Mouse (Mus musculus): Measurements from ENCODE around the gene Izumo1r. TPM values are rescaled to one million over a fixed set of nuclear protein-coding genes. Genes with fewer than 3 reads are reported as not detected.

Gene Izumo1r
- polyA plus RNA-seq, 1 experiment from 2014 or later, result not detected

DNA sequence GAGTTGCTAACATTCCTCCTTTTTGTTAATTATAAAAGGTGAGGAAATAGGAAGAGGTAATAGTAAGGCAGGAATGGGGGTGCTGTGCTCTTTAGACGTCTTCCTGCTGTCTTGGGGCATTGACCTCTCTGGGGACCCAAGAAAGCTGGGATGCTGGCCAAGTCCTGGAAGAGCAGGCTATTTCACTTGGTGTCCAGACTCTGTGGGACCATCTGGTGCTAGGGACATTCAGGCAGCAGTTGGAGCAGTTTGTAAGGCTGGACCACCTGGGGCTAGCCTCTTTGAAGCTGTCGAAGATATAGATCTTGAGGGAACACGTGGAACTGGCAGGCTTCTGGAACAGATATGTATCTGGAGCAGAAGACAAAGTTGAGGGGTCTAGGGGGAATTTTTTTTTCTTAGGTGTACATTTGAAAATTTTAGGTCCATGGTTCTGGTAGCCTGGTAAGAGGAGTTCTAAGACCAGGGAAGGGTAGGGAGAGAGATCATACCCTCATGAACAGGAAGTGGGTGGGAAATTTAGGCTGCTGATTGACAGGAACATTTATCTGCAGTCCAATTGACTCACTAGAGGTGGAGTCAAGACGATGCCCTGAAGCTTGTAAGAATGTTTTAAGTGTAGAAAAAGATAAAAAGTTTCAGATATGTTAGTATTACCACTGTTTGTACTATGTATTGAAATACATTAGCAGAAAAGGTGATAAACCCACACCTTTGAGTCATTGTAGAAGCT, 46.7 kb downstream of the Izumo1r start:
- Histone ChIP-seq H3K4me3 (no peak overlapping the region), H3K9me3 (no peaks in the 10 kb centered on the region), H3K27me3 (ENCODE audit: insufficient read depth, poor library complexity, severe bottlenecking) (peaks cover 46% of the 10 kb centered on the region), H3K36me3 (no peaks in the 10 kb centered on the region), H3K4me1 (replicated peaks) (peaks cover 12% of the 10 kb centered on the region), H3K27ac (no peak overlapping the region)
- no peak for DNase-seq (ENCODE audit: low spot score)
- WGBS, result 59% methylated on average over 4 of the region's 4 CpGs

DNA sequence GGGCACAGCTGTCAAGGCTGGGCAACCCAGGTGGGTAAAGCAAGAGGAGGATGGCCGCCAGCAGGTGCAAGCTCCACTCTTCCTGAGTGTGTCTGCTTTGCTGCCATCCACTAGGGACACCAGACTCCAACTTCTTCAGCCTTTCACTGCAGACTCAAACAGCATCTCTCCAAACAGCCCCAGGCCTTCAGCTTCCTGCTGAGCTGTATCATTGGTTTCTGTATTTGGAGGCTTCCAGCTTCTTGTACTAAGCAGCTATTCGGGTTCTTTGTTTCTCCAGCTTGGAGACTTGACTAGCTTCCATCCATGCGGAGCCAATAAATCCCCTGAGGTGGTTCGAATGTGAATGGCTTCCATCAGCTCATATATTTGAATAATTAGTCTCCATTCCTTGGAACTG, 49.2 kb downstream of the Izumo1r start:
- WGBS, result 70% methylated on average over 4 of the region's 4 CpGs
- DNase-seq (ENCODE audit: low spot score), result no peak
- no peak overlapping the region for H3K27ac ChIP-seq
- H3K4me1 ChIP-seq (replicated peaks), result peaks cover 1% of the 10 kb centered on the region
- H3K4me3 ChIP-seq, result no peak overlapping the region
- peaks cover 21% of the 10 kb centered on the region for H3K27me3 ChIP-seq (ENCODE audit: insufficient read depth, poor library complexity, severe bottlenecking)
- no peaks in the 10 kb centered on the region for H3K36me3 ChIP-seq
- no peaks in the 10 kb centered on the region for H3K9me3 ChIP-seq

DNA sequence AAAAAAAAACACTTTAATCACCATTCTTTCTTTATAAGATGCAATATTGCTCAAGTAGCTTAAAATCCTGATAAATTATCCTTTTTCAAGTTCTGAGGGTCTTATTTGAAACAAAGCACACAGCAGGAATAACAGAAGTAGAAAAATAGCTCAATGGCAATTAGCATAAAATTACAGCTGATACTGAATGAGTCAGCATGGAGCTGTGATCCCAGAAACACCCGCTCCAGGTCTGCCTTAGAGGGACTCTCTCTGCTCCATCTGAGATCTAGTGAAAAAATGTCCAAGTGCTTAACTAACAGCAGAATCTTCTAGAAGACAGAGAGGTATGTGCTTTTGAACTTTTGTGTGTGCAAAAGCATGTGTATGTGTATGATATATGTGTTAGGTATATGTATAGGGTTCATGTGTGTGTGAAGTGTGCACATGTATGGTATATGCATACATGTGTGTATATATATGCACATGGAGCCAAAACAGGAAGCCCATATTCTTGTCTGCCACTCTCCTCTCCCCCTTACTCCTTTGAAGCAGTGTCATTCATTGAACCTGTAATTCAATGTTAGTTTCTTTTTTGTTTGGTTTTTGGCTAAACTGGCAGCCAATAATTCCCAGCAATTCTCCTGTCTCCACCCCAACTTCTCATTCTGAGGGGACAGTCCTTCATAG, 55.3 kb downstream of the Izumo1r start:
- DNase-seq (ENCODE audit: low spot score), result no peak
- H3K36me3 ChIP-seq, result no peaks in the 10 kb centered on the region
- H3K27ac ChIP-seq, result no peak overlapping the region
- 75% methylated on average over 1 of the region's 1 CpGs for WGBS
- H3K4me3 ChIP-seq, result no peak overlapping the region
- no peaks in the 10 kb centered on the region for H3K4me1 ChIP-seq (replicated peaks)
- H3K27me3 ChIP-seq (ENCODE audit: insufficient read depth, poor library complexity, severe bottlenecking), result no peaks in the 10 kb centered on the region
- no peaks in the 10 kb centered on the region for H3K9me3 ChIP-seq

DNA sequence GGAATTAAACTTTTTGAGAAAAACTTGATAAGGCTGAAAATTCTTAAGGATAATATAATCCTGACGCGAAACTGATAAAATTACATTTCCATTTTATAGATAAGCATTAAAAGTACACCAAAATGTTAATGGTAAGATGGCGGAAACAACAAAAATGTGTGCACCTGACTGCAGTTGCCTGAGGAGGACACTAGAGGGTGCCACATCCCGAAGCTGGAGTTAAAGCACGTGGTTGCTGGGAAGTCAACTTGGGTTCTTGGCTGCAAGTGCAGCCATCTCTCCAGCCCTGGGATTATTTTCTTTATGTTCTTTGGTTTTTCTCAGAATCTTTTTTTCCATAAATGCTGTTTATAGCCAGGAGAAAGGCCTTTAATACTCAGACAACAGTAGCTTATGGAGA, 57.3 kb downstream of the Izumo1r start:
- Histone ChIP-seq H3K27ac (no peak overlapping the region), H3K4me3 (no peak overlapping the region), H3K9me3 (no peaks in the 10 kb centered on the region), H3K27me3 (ENCODE audit: insufficient read depth, poor library complexity, severe bottlenecking) (no peaks in the 10 kb centered on the region), H3K4me1 (replicated peaks) (no peaks in the 10 kb centered on the region), H3K36me3 (no peaks in the 10 kb centered on the region)
- 43% methylated on average over 5 of the region's 5 CpGs for WGBS
- DNase-seq (ENCODE audit: low spot score), result peak; percentile 43

DNA sequence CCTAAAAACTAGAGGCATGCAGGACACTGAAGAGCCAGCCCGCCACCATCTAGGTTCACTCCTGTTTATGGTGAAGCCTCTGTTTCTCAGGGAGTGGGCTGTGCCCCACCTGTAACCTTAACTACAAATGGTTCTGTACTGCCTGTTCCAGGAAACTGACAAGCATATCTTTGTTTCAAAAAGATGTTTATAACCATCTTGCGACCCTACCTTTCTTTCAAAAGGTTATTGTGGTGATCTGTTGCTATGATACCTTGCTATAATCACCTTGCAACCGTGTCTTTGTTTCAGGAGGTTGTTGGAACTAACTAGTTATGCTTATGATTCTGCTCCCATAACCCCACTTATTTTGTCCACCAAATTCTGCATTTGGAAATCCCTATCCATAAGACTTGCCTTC, 59.8 kb downstream of the Izumo1r start:
- Histone ChIP-seq H3K4me1 (replicated peaks) (no peaks in the 10 kb centered on the region), H3K9me3 (no peaks in the 10 kb centered on the region), H3K36me3 (no peaks in the 10 kb centered on the region), H3K27me3 (ENCODE audit: insufficient read depth, poor library complexity, severe bottlenecking) (no peaks in the 10 kb centered on the region), H3K27ac (no peak overlapping the region), H3K4me3 (no peak overlapping the region)
- 92% methylated on average over 3 of the region's 3 CpGs for WGBS
- DNase-seq (ENCODE audit: low spot score), result no peak

DNA sequence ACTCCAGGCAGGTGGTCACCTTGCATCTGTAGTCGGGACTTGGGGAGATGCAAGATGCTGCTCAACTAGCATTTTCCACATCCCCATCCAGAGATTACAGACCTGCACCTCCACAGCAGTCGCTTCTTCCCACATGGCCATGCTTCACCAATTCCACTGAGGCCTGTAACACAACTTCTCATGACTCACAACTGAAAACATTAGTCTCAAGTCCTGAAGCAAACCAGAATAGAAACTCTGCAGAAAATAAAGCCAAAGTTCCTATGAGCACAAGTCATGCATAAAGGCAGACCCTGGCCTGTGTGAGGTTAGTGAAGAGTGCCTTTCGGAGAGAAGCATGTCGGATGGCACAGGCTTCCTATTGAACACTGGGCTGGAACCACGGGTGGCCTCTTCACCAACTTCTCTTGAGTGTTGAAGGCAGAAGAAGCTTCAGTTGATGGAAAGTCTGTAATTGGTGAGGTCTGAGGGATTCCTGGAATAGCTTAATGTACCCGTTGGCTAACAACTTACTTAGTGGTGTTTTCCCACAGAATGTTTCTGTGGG, 60.4 kb downstream of the Izumo1r start:
- no peaks in the 10 kb centered on the region for H3K4me1 ChIP-seq (replicated peaks)
- H3K36me3 ChIP-seq, result no peaks in the 10 kb centered on the region
- H3K4me3 ChIP-seq, result no peak overlapping the region
- H3K9me3 ChIP-seq, result no peaks in the 10 kb centered on the region
- 91% methylated on average over 6 of the region's 6 CpGs for WGBS
- no peak overlapping the region for H3K27ac ChIP-seq
- no peak for DNase-seq (ENCODE audit: low spot score)
- H3K27me3 ChIP-seq (ENCODE audit: insufficient read depth, poor library complexity, severe bottlenecking), result no peaks in the 10 kb centered on the region

DNA sequence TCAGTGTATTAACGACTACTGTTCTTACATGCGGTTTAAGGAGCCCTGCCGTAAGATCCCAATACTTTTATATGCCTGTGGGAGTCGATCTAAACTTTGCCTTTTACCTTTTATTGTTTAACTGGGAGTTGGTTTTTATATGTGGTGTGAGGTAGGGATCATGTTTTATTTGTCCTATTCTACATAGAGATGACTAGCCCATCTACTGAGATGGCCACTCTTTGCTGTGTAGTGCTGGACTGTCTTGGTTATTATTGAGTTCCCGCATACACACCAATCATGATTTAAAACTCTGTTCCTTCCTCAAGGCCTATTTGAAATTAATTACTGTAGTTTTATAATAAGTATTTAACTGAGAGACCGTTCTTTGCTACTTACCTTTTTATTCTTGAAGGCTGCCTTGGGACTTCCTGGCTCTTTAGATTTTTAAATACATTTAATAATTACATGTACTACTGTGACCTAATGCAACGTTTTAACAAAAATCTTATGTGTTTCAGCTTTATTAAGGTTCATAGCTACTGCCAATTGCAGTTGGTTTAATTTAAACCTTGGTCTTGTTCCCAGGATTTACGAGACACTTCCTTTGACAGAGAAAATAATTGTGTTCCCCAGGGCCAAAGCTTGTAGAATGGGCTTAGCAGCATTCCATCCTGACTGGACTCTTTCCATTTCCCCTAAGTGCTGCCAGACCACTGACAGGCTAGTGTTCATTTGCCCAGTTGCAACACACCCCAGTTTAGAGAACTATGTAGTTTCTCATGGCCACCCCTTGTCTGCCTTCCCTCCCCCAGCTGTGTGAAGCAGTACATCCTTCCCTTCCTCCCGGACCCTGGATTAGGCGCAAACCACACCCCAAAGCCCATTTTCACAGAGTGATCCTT, 61.6 kb downstream of the Izumo1r start:
- H3K4me3 ChIP-seq, result no peak overlapping the region
- WGBS, result 89% methylated on average over 10 of the region's 10 CpGs
- no peak overlapping the region for H3K27ac ChIP-seq
- no peaks in the 10 kb centered on the region for H3K4me1 ChIP-seq (replicated peaks)
- no peak for DNase-seq (ENCODE audit: low spot score)
- H3K27me3 ChIP-seq (ENCODE audit: insufficient read depth, poor library complexity, severe bottlenecking), result no peaks in the 10 kb centered on the region
- no peaks in the 10 kb centered on the region for H3K9me3 ChIP-seq
- peaks cover 6% of the 10 kb centered on the region for H3K36me3 ChIP-seq

DNA sequence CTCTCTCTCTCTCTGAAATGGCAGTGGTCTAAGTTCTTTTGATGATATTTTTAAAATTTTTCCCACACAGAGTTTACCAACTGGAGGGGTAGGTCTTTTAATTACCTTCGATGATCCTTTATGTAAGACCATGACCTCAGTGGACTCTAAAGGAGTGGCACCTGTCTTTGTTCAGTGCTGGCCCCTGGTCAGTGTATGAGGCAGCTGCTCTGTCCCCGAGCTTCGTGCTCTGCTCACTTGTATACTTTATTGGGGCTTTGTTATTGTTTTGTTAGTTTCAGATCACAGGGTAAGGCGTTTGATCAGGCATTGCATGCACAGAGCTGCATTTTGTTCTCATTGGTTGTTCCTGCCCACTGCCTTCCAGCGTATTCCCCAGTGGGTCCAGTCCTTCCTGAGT, 63.8 kb downstream of the Izumo1r start:
- Histone ChIP-seq H3K4me3 (no peak overlapping the region), H3K27me3 (ENCODE audit: insufficient read depth, poor library complexity, severe bottlenecking) (no peaks in the 10 kb centered on the region), H3K36me3 (peaks cover 25% of the 10 kb centered on the region), H3K27ac (no peak overlapping the region), H3K4me1 (replicated peaks) (no peaks in the 10 kb centered on the region), H3K9me3 (no peaks in the 10 kb centered on the region)
- DNase-seq (ENCODE audit: low spot score), result no peak
- 79% methylated on average over 5 of the region's 5 CpGs for WGBS

DNA sequence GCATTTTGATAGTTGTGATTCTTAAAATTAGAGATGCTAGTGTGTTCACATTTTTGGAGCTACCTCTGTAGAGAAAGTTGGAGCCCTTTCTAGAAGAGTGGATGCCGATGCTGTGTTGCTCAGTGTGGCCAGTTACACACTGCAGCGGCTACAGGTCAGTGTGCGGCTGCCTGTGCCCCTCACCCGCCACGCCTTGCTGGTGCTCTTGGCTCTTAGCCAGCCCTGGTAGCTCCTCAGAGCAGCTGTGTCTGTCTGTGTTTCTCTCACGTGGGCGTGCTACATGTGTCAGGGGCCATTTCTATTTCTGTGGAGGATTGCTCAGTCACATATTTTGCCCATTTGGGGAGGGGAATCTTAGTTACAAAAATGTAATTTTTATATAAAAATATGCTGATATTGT, 64.2 kb downstream of the Izumo1r start:
- no peak overlapping the region for H3K4me3 ChIP-seq
- no peak for DNase-seq (ENCODE audit: low spot score)
- H3K36me3 ChIP-seq, result peaks cover 29% of the 10 kb centered on the region
- H3K27me3 ChIP-seq (ENCODE audit: insufficient read depth, poor library complexity, severe bottlenecking), result no peaks in the 10 kb centered on the region
- no peaks in the 10 kb centered on the region for H3K9me3 ChIP-seq
- H3K4me1 ChIP-seq (replicated peaks), result no peaks in the 10 kb centered on the region
- WGBS, result 74% methylated on average over 7 of the region's 7 CpGs
- no peak overlapping the region for H3K27ac ChIP-seq

Other genes with a start within 250 kb of the Izumo1r start
- 0.27 and 0.32 TPM in 2 replicates for gene Piwil4, start 163.2 kb downstream of the Izumo1r start, polyA plus RNA-seq (2016; fragmentation: Nextera tagmentation; extraction: Ambion mirVana)
- gene Fut4, start 151.6 kb downstream of the Izumo1r start, polyA plus RNA-seq (2016; fragmentation: Nextera tagmentation; extraction: Ambion mirVana), result 2.7 and 2.8 TPM in 2 replicates
- gene 1700012B09Rik, start 132.9 kb downstream of the Izumo1r start, polyA plus RNA-seq (2016; fragmentation: Nextera tagmentation; extraction: Ambion mirVana), result 1.2 and 6.1 TPM in 2 replicates
- 25.9 and 43.8 TPM in 2 replicates for gene Mre11a, start 119.3 kb downstream of the Izumo1r start, polyA plus RNA-seq (2016; fragmentation: Nextera tagmentation; extraction: Ambion mirVana)
- 38.6 and 51.8 TPM in 2 replicates for gene Ankrd49, start 119.1 kb downstream of the Izumo1r start, polyA plus RNA-seq (2016; fragmentation: Nextera tagmentation; extraction: Ambion mirVana)
- 0.65 and 0.71 TPM in 2 replicates for gene Gpr83, start 43.7 kb downstream of the Izumo1r start, polyA plus RNA-seq (2016; fragmentation: Nextera tagmentation; extraction: Ambion mirVana)
- gene Panx1, start 141.5 kb upstream of the Izumo1r start, polyA plus RNA-seq (2016; fragmentation: Nextera tagmentation; extraction: Ambion mirVana), result 81.5 and 99.5 TPM in 2 replicates
- not detected in 2 replicates for gene Hephl1, start 208.2 kb upstream of the Izumo1r start, polyA plus RNA-seq (2016; fragmentation: Nextera tagmentation; extraction: Ambion mirVana)

Data from hindbrain, embryonic 10.5 days (tissue).